Mouse (Mus musculus) forebrain, embryonic 13.5 days (tissue): ENCODE data around the gene Pigs. TPM values are rescaled to one million over a fixed set of nuclear protein-coding genes. Genes with fewer than 3 reads are reported as not detected.

Source experiments
- ATAC-seq: fragments of 200-750 bp; cut with Nextera tagmentation; 2 replicates; pipeline ENCODE4 v1.8.0; 2017
- H3K27ac ChIP-seq: fragments of 300-500 bp; sonication (generic); 2 replicates; pipeline ENCODE4 v1.5.1; 2015; ENCODE audit warnings: inconsistent platforms, mild to moderate bottlenecking, moderate library complexity
- H3K27me3 ChIP-seq: fragments of 300-500 bp; sonication (generic); 2 replicates; pipeline ENCODE4 v1.6.1; 2015; ENCODE audit warnings: mild to moderate bottlenecking, inconsistent platforms
- H3K36me3 ChIP-seq: fragments of 300-500 bp; sonication (generic); 2 replicates; pipeline ENCODE4 v1.6.1; 2015; ENCODE audit warnings: mild to moderate bottlenecking, inconsistent platforms; ENCODE audit not compliant: poor library complexity, severe bottlenecking
- H3K4me1 ChIP-seq: fragments of 300-500 bp; sonication (generic); 2 replicates; pipeline ENCODE4 v1.6.1; 2015; ENCODE audit warnings: inconsistent platforms
- H3K4me2 ChIP-seq: fragments of 300-500 bp; sonication (generic); 2 replicates; pipeline ENCODE4 v1.6.1; 2015; ENCODE audit warnings: inconsistent platforms, mild to moderate bottlenecking, moderate library complexity
- H3K4me3 ChIP-seq: fragments of 300-500 bp; sonication (generic); 2 replicates; pipeline ENCODE4 v1.5.1; 2015; ENCODE audit warnings: mild to moderate bottlenecking, inconsistent platforms
- H3K9ac ChIP-seq: fragments of 300-500 bp; sonication (generic); 2 replicates; pipeline ENCODE4 v1.6.1; 2015; ENCODE audit warnings: mild to moderate bottlenecking, inconsistent platforms
- H3K9me3 ChIP-seq: fragments of 300-500 bp; sonication (generic); replicated peaks from 2 replicates; pipeline ENCODE4 v1.6.1; 2016; ENCODE audit warnings: inconsistent platforms
- WGBS: fragments of 180-500 bp; shearing (Covaris S2); methylation state at CpG from one replicate; pipeline ENCODE4 v1.1.7; 2015; 5-methylcytosine and 5-hydroxymethylcytosine counted together
- polyA plus RNA-seq: library from polyadenylated mRNA; unstranded; fragments of >200 nt; fragmentation: Nextera tagmentation; extraction: Ambion mirVana; gene quantifications from 2 replicates; pipeline ENCODE4 v1.2.1, GENCODE M21; 2015

The Pigs gene
- polyA plus RNA-seq, 1 experiment from 2014 or later: 55.0 TPM

DNA sequence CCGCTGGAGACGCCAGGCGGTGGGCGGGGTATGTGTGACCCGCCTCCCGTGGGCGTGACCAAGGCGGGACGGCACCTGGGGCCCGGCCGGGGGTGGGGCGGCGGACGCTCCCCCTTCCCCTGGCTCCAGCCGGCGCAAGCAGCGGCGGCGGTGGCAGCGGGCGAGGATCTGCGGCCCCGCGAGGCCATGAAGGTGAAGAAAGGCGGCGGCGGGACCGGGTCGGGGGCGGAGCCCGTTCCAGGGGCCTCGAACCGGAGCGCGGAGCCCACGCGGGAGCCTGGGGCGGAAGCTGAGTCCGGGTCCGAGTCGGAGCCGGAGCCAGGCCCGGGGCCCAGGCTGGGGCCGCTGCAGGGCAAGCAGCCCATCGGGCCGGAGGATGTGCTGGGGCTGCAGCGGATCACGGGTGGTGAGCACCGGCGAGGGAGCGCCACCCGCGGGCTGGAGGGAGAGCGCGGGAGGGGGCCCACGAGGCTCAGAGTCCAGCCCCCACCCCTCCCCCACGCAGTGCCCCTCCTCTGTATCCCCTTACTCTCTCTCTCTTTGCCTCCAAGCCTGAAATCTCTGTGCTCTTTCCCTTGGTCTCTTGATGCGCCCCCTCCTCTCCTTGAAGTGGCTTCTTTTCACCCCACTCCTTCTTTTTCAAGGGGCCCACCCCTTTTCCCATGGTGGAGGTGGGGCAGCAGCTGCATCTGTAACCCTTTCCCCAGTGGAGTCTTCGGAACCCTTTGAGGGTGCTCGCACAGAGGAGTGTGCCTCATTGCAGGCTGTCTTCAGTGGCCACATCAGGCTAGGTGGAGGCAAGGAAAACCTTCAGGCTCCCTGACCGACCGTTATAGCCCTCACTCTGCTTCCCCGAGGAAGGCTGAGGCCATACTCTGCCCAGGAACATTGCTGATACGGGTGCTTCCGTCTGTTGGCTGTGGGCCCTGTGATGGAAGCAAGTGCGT lies 15.4 kb downstream of the Pigs start, which contains the start of gene Unc119:
Unc119 (plus strand) TSS at position 102 of the 947 bp plus-strand sequence.
- H3K27ac ChIP-seq: peak within 1 kb of the TSS; percentile 83

DNA sequence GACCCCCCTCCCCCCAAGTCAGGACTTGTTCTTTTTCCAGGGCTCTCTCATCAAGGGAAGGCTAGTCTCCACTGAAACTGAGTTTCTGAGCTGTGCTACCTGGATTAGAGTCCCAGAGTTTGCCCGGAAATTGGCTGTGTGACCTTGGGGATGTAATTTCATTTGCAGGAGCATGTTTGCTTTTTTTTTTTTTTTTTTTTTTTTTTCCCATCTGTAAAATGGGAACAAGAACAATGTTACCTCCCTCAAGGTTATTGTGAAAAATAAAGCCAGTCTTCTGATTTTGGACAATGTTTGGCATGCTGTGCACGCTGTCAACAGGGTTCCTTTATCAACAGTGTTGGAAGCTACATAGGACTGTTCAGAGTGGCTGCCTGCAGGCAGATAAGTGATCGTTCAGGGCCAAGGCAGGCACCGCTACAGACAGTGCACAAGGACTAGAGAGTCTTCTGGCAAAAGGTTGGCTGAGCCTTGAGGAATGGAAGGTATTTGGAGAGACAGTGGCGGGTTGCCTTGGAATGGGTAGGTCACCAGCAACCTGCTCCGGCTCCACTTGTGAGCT lies 16.2 kb downstream of the Pigs start:
- H3K9me3 ChIP-seq: no peaks in the 10 kb centered on the region
- WGBS: 82% methylated on average over 6 of the region's 6 CpGs

More for the DNA sequence above, 15.4 kb downstream of the Pigs start, which contains the start of gene Unc119:
- Histone ChIP-seq H3K9me3 (no peaks in the 10 kb centered on the region), H3K4me3 (peak within 1 kb of the TSS; percentile 87), H3K4me2 (peak within 1 kb of the TSS; percentile 72), H3K9ac (peak within 1 kb of the TSS; percentile 97), H3K27me3 (no peaks in the 10 kb centered on the region), H3K4me1 (peaks cover 41% of the 10 kb centered on the region), H3K36me3 (peaks cover 46% of the 10 kb centered on the region)
- peak; percentile 87 for ATAC-seq
- WGBS: under 1% methylated on average over 45 of the region's 66 CpGs

DNA sequence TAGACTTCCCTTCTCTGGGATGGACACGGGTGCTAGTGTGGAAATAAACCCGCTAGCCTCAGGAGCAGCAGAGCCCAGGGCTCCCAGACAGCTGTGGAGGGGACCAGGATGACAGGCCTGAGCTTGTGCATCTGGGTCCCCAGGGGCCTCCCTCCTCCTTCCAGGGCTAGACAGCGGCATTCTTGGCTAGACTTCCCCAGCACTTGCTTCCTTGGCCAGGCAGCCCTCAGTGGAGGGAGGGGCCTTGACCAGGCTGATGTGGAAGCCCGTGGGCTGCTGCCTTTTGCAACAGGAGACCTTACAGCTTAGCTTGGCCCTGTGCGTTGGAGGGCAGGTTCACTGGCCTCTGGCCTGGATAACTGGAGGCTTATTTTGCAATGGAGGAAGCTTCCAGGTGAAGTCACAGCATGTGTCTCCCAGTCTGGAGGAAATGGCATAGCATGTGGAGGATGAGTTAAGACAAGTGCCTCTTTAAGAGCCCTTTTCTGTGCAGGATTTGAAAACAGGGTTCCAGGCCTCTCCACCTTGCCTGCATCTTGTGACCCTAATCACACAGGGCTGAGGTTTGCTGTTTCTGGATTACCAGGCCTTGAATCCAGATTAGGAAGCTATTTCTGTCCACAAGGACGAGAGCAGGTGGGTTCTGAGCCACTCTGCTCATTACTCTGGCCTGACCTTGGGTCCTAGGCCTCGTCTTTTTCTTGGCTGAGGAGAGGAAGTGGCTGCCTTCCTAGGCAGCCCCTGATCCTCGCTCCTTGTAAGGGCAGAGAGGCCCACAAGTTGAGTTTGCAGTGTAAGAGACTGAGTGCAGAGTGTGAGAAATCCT lies 16.9 kb downstream of the Pigs start:
- Histone ChIP-seq H3K4me2 (peak overlapping the region; percentile 72), H3K4me3 (peak overlapping the region; percentile 87; the same call in 1 of the 2 replicates), H3K27me3 (no peaks in the 10 kb centered on the region), H3K27ac (peak overlapping the region; percentile 14), H3K4me1 (peaks cover 41% of the 10 kb centered on the region), H3K36me3 (peaks cover 41% of the 10 kb centered on the region), H3K9me3 (no peaks in the 10 kb centered on the region), H3K9ac (peak overlapping the region; percentile 50)
- 63% methylated on average over 8 of the region's 8 CpGs for WGBS
- ATAC-seq: no peak

More for the DNA sequence above, 16.2 kb downstream of the Pigs start:
- H3K27me3 ChIP-seq: no peaks in the 10 kb centered on the region
- peaks cover 46% of the 10 kb centered on the region for H3K36me3 ChIP-seq
- peak overlapping the region; percentile 87 for H3K4me3 ChIP-seq
- H3K9ac ChIP-seq: peak overlapping the region; percentile 97
- no peak for ATAC-seq
- peak overlapping the region; percentile 72 for H3K4me2 ChIP-seq
- peak overlapping the region; percentile 83 for H3K27ac ChIP-seq
- peaks cover 41% of the 10 kb centered on the region for H3K4me1 ChIP-seq

DNA sequence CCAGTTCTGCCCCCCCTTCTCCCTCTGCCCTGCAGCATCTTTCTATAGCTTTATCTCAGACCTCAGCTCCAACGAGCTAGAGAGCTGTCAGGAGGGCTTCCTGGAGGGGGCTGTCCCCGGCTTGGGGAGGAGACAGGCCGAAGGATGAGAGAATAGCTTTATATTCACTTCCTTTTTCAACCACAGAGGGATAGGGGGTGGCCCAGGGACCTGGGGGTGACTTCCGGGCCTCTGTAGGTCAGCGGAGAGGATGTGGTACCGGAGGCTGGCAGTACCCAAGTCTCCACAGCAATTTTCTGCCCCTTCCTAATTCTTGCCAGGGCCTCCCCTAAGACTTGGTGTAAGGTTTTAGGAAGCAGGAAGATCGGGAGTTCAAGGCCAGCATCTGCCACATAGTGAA lies 17.6 kb downstream of the Pigs start:
- ATAC-seq: no peak
- no peak overlapping the region; the same call in 1 of the 2 replicates for H3K9ac ChIP-seq
- WGBS: 77% methylated on average over 7 of the region's 7 CpGs

DNA sequence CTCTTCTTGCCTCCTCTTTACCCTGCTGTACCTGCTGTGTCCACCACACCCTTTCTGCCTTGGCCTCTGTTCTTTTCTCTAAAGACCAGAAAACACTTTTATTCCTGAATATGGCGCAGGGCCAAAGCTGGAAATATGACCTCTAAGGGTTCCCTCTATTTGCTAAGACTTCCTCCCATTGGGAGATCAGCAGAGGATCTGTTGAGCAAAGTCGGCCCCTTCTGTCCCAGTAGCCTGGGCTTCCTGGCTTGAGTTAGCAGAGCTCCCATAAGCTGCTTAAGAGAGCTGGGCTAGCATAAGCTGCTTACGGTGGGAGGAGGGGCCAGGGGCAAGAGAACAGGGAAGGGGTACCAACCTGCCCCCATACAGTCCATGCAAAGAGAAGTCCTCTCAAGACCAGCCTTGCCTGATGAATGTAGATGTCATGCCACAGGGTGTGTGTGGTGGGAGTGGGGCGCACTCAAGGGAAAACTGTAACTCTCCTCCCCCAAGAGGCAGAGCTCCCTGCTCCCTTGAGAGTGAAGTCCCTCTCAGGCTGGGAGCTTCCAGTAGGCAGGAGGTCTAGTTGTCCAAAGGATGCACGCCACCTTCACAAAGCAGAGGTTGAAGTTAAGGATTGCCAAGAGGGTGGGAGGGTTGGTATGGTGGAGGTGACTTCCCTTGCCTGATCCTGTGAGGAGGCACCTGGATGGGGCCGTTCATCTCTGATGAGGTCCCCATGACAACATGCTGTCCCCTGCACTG lies 18.3 kb downstream of the Pigs start:
- H3K4me2 ChIP-seq: no peak overlapping the region
- no peak for ATAC-seq
- peaks cover 41% of the 10 kb centered on the region for H3K4me1 ChIP-seq
- H3K9me3 ChIP-seq: no peaks in the 10 kb centered on the region
- H3K27me3 ChIP-seq: no peaks in the 10 kb centered on the region
- peak overlapping the region; percentile 14; the same call in 1 of the 2 replicates for H3K9ac ChIP-seq
- H3K27ac ChIP-seq: no peak overlapping the region
- no peak overlapping the region for H3K4me3 ChIP-seq
- 73% methylated on average over 6 of the region's 6 CpGs for WGBS
- H3K36me3 ChIP-seq: peaks cover 27% of the 10 kb centered on the region

More for the DNA sequence above, 17.6 kb downstream of the Pigs start:
- Histone ChIP-seq H3K4me1 (peaks cover 41% of the 10 kb centered on the region), H3K4me3 (no peak overlapping the region), H3K27me3 (no peaks in the 10 kb centered on the region), H3K9me3 (no peaks in the 10 kb centered on the region), H3K36me3 (peaks cover 34% of the 10 kb centered on the region), H3K27ac (no peak overlapping the region), H3K4me2 (no peak overlapping the region)

DNA sequence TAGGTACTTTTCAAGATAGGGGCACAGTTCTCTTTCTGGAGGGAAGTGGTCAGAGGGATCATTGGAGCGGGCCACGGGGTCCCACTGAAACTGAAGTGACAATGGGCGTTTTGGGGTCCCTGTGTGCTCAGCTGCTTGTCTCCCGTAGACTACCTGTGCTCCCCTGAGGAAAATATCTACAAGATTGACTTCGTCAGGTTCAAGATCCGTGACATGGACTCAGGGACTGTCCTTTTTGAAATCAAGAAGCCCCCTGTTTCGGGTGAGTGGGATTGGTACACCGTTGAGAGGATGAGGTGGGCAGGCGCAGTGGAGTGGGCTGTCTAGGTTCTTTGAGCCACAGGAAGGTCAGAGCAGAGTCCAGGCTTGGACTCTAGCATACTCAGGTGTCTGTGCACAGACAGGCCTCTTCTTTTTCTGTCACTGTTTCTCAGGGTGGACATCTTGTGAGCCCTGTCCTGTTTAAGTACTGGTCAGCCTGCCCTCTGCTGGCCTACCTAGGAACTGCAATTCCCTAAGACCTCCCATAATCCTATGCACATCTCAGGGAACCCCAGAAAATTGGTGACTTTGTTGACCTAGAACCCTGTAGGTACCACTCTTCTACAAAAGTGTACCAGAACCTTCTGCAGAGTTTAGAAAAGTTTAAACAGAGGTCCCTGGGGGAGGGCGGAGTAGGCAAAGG lies 19.0 kb downstream of the Pigs start:
- Histone ChIP-seq H3K9me3 (no peaks in the 10 kb centered on the region), H3K4me1 (peaks cover 41% of the 10 kb centered on the region), H3K27me3 (no peaks in the 10 kb centered on the region), H3K4me2 (no peak overlapping the region), H3K9ac (no peak overlapping the region), H3K27ac (no peak overlapping the region), H3K4me3 (no peak overlapping the region), H3K36me3 (peaks cover 23% of the 10 kb centered on the region)
- WGBS: 89% methylated on average over 10 of the region's 10 CpGs
- no peak for ATAC-seq

DNA sequence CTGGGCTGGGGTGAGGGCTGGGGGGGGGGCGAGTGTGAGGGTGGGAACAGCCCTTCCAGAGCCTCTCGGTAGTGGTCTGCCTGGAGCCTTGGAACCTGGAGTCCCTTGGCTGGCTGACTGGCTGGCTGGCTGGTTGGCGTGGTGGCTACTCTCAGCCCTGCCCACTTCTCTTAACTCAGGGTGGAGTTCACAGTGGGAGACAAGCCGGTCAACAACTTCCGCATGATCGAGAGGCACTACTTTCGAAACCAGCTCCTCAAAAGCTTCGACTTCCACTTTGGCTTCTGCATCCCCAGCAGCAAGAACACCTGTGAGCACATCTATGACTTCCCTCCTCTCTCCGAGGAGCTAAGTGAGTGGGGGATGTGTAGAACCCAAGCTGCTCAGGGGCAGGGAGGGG lies 19.7 kb downstream of the Pigs start:
- H3K9ac ChIP-seq: no peak overlapping the region
- 86% methylated on average over 9 of the region's 9 CpGs for WGBS
- no peak for ATAC-seq
- peaks cover 38% of the 10 kb centered on the region for H3K4me1 ChIP-seq
- H3K4me2 ChIP-seq: no peak overlapping the region
- no peak overlapping the region for H3K4me3 ChIP-seq
- H3K36me3 ChIP-seq: peaks cover 23% of the 10 kb centered on the region
- no peaks in the 10 kb centered on the region for H3K9me3 ChIP-seq
- H3K27me3 ChIP-seq: no peaks in the 10 kb centered on the region
- no peak overlapping the region for H3K27ac ChIP-seq

DNA sequence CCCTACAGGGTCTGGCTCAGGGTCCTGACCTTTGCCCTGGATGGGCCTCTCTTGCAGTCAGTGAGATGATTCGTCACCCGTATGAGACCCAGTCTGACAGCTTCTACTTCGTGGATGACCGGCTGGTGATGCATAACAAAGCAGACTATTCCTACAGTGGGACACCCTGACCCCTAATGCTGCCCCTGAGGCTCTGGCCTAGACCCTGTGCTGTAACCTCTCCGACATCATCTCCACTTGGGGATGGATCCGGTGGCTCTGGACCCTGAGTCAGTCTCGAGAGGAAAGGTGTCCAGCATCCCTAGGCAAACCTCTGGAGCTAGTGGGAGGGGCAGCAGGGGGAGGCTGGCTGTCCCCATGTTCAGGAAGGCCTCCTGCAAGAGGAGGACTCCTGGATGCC lies 20.3 kb downstream of the Pigs start:
- Histone ChIP-seq H3K27me3 (no peaks in the 10 kb centered on the region), H3K9me3 (no peaks in the 10 kb centered on the region), H3K36me3 (peaks cover 23% of the 10 kb centered on the region), H3K4me2 (no peak overlapping the region), H3K4me3 (no peak overlapping the region), H3K4me1 (peaks cover 34% of the 10 kb centered on the region), H3K9ac (no peak overlapping the region), H3K27ac (no peak overlapping the region)
- WGBS: 87% methylated on average over 7 of the region's 7 CpGs
- ATAC-seq: no peak

DNA sequence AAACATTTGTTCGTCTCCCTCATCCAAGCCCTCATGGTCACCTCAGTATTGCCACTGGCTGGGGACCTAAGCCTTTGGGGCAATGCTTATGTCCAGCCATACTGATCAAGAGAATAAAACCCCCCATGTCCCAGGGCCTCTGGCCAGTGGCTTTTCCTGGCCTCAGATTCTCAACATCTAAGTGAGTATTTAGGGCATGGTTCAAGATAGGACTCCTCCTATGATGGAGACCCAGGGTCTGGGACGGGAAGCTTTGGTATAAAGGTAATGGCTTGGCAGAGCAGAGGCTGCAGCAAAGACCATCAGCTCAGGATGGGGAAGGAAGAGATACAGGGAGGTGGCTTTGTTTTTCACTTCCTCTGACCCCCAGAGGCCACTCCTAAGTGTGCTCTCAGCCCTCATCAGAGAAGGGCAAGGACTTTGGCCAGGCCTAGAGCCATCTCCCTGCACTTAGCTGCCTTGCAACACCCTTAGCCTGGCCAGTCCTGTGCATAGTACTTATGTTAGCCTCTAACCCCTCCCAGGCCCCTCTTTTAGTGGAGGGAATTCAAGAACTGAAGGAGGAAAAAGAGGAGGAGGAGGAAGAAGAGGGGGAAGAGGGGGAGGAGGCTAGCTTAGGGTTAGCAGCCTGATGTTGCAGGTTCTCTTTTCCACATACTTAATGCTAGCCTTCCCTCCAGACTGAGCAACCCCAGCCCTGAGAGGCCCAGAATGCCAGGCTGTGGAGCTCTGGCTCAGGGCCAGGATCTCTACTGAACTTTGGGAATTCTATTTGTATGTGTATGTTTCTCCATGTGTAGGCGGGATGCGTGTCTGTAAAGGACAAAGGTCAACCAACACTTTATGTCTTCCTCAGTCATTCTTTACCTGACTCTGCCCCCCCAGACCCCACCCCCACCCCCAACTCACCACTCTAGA lies 21.5 kb downstream of the Pigs start:
- H3K27ac ChIP-seq: no peak overlapping the region
- no peak for ATAC-seq
- 90% methylated on average over 4 of the region's 4 CpGs for WGBS
- no peaks in the 10 kb centered on the region for H3K27me3 ChIP-seq
- H3K9me3 ChIP-seq: no peaks in the 10 kb centered on the region
- no peak overlapping the region for H3K9ac ChIP-seq
- H3K4me3 ChIP-seq: no peak overlapping the region
- peaks cover 25% of the 10 kb centered on the region for H3K4me1 ChIP-seq
- H3K36me3 ChIP-seq: peaks cover 23% of the 10 kb centered on the region
- no peak overlapping the region for H3K4me2 ChIP-seq

DNA sequence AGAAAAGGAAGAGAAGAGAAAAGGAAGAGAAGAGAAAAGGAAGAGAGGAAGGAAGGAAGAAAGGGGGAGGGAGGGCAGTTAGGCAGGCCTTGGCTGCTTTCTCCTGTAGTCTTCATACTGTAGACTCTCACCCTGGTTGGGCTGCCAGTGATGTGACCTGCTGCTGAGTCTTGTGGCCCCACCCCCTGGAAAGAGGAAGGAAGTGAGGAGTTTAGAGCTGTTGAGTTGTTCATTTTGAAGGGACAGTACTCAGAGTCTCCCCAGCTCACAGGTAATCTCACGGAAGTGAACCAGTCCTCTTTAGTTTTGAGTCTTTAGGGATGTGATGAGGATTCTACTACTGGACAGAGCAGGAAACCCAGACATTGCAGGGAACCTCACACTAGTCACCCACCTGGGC lies 24.9 kb downstream of the Pigs start:
- Histone ChIP-seq H3K9me3 (no peaks in the 10 kb centered on the region), H3K27me3 (no peaks in the 10 kb centered on the region), H3K4me1 (no peaks in the 10 kb centered on the region), H3K4me3 (no peak overlapping the region), H3K36me3 (peaks cover 15% of the 10 kb centered on the region), H3K4me2 (no peak overlapping the region), H3K27ac (no peak overlapping the region), H3K9ac (no peak overlapping the region)
- 85% methylated on average over 1 of the region's 1 CpGs for WGBS
- ATAC-seq: no peak
